Mouse (Mus musculus) right cerebral cortex, postnatal 4 days (tissue): ENCODE measurements around the gene Exoc3l.
A peak's percentile ranks its signal among the peaks of the same experiment; 100 is the strongest.
"Not testable (repeated sequence)": the region's sequence is repeated elsewhere in the genome, so short reads cannot be mapped to it uniquely, and the experiment has no call there.

Experiments
- DNase-seq: peaks from one replicate; pipeline ENCODE4 v3.0.0-alpha.2; 2022

Gene Exoc3l

DNA sequence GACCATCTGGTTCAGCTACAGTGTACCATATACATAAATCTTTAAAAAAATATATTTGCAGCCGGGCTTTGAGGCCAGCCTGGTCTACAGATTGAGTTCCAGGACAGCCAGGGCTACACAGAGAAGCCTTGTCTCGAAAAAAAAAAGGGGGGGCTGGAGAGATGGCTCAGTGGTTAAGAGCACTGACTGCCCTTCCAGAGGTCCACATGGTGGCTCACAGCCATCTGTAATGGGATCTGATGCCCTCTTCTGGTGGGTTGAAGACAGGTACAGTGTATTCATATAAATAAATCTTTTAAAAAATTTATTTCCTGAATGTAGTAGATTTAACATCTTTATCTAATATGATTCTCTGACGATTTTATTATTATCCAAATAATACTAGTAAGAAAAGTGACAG lies 4.1 kb downstream of the Exoc3l start:
- not testable (repeated sequence) for DNase-seq

DNA sequence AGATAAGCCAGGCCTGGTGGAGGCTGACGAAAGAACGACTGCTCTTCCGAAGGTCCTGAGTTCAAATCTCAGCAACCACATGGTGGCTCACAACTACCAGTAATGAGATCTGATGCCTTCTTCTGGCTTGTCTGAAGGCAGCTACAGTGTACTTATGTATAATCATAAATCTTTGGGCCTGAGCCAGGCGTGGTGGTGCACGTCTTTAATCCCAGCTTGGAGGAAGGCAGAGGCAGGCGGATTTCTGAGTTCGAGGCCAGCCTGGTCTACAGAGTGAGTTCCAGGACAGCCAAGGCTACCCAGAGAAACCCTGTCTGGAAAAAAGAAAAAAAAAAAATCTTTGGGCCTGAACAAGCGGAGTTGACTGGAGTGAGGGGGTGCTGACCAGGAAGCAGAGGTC lies 4.5 kb downstream of the Exoc3l start:
- not testable (repeated sequence) for DNase-seq

DNA sequence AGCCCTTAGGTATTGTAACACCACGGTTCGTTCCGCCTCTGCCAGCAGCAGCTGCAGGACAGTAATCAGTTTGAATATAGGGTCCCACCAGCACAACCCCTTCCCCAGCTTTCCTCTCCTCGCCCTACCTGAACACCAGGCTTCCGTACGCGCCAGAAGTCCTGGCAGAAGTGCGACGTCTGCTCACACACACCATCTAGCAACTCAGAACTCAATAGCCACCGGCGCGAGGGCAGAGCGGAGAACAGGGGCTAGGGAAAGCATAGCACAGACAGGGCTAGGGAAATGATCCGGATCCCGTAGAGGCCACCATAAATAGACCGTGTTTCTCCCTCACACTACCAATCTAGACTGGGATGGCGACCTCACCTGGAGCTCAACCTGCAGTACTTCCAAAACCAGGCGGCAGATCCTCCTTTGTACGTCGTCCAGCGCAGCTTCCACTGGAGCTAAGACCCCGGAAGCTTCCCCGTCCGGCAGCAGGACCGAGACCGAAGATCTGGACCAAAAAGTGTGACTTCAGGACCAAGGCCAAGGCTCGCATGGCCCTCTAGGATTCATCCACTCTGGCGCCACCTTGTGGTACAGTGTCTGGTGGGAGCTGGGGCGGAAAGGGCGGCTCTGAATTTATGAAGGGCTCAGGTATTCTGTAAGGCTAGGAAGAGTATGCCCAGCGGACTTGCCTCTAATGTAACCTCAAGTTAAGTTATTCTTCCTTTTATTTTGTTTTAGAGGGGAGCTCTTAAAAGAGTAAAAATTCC lies 5.2 kb downstream of the Exoc3l start:
- DNase-seq: peak; percentile 92

DNA sequence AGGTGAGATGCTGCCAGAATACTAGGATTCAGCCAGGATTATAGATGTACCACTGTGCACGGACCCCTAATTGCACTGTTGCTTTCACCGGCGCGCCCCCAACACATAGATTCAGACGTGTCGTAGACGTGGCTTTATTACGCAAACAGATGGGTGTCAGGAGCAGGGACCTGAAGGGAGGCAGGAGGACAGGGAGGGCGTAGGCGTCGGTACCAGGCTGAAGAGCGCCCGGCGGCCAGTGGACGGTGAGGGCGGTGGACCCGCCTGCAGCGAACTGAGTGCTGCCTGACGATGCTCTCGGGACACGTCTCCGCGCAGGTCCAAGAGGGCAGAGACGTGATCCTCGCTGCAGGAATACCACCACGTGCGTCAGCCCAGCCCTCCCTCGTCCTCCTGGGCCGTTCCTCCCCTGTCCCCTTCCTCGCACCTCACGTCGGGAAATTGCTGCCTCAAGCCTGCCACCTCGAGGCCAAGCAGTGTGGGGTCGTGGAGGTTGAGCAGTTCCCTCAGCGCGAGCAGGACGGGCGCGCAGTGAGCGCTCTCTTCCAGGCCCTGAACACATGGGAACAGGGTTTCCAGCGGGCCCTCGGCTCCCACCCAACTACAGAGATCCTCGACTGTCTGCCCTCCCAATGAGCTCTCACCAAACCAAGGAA lies 6.0 kb downstream of the Exoc3l start, which contains the start of gene 4931428F04Rik:
4931428F04Rik (minus strand) TSS at position 60 of the 656 bp plus-strand sequence.
- DNase-seq: peak; percentile 64

DNA sequence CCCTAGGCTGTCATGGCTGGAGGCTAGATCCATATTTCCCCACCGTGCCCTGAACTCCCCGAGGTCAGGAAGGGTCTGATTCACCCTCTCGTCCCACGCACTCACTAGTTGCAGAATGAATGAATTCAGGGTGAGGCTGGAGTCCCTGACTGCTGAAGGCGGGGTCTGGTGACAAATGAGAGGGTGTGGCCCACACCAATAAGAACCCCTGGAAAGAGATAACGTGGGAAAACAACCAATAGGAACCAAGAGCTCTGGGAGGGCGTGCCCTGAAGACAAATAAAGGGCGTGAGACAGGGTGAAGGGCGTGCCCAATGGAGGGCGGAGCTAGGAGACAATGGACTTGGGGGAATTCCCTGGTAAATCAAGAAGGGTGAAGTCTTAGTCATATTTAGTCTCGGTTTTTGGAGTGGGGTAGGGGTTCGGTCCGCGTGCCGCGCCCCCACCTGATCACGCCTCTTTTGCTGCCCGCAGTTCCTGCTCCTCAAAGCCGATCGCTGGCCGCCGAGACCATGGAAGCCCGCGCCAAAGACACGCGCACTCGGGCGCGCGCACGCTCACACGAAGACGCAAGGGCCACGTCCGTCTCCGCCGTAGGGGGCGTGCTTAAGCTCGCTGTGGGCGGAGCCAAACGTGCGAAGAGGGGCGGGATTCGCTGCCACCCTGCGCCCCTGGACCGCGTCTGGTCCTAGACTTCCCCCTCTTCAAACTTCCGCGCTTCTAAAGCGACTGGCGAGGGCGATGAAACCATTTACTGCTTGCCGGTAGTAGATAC lies 6.8 kb downstream of the Exoc3l start:
- peak; percentile 98 for DNase-seq

DNA sequence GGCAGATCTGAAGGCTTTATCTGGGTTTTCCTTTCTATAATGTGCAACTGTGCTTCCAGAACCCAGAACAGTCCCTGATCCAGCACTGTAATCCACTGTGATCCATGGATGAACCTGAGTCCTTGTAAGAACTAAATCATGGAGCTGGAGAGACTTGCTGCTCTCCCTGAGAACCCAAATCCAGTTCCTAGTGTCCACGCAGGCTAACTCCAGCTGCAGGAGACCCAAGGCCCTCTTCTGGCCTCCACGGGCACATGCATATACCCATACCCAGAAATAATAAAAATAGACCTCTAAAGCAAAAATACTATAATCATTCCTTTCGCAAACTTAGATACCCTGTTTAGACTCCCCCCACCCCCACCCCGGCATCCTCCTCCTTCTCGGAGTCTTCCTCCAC lies 7.7 kb downstream of the Exoc3l start:
- no peak for DNase-seq

DNA sequence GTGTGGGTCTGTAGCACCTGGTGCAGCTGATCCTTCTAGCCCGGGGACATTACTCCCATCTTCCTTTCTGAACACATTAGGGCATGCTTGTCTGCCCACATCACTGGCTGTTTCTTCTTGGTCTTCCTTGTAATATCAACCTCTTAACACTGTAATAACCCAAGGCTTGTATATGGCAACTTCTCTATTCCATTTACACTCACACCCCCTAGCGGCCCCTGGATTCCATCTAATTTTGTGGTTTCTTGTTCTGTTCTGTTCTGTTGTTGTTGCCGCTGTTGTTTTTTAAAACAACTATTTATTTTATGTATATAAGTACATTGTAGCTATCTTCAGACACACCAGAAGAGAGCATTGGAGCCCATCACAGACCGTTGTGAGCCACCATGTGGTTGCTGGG lies 9.0 kb downstream of the Exoc3l start:
- DNase-seq: no peak

DNA sequence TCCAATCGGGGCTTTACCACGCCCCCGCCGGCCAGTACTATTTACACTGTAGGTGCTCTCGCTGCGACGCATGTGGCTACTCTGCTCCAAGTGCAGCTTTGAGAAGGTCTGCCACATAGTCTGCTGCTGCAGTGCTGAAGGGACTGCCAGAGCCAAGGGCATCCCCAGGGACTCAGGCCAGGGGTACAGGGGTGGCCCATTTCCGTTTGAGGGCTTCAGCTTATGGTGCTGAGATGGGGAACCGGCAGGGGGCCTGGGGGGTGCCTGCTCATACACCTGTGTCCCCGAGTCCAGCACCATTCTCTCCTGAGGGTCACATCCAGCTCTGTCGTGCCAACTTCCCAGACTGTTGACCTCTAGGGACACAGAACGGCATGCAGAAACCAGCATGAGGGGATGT lies 10.4 kb downstream of the Exoc3l start:
- no peak for DNase-seq

DNA sequence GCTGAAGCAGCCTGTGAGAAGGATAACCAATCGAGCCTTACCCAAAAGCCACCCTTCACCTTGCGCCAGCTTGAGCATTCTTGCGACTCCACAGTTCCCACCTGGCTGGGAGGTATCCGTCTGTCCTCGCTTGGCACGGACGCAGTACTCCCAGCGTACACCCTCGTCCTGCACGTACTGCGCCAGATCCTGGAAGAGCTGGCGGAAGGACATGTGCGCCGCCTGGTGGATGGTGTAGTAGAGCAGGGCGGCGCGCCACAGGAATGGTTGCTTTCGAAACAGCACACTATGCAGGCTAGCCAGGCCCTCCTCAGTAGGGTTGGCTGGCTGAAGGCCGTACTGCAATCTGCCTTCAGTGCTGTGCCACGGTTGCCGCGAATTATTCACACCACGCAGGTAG lies 12.8 kb downstream of the Exoc3l start:
- peak; percentile 58 for DNase-seq

DNA sequence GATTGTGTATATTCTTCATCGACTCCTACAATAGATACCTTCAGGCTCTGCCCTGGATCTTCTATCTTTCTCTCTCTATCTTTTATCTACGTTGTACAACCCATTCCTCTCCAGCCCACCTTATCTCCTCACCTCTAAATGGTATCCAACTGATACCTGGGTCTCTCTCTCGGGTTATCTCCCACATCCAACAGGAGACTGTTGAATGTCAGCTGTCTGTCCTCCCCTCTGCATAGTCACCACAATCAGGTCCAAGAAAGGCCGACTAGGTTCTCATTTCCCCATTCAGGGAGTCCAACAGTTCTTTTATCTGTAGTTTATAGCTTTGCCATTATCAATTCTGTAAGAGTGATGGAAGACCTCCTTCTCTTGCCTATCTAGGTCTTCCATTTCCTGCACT lies 13.7 kb downstream of the Exoc3l start:
- no peak for DNase-seq

DNA sequence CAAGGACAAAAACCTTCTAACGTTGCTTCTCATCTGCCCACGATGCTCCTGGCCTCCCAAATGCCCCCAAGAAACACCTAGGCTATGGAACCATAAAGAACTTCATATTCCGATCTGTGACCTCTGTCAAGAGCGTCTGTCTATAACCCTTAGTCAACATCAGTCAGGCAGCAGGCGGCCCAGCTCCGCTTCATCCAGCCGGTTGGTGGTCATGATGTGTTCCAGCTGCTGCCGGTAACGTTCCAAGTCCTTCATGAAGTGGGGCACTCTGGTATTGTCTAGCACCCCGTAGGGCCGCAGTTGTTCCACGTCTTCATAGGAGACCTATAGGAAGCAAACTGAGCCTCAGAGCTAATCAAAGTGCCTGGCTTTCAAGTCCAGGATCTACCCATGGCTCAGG lies 14.1 kb downstream of the Exoc3l start:
- no peak for DNase-seq

DNA sequence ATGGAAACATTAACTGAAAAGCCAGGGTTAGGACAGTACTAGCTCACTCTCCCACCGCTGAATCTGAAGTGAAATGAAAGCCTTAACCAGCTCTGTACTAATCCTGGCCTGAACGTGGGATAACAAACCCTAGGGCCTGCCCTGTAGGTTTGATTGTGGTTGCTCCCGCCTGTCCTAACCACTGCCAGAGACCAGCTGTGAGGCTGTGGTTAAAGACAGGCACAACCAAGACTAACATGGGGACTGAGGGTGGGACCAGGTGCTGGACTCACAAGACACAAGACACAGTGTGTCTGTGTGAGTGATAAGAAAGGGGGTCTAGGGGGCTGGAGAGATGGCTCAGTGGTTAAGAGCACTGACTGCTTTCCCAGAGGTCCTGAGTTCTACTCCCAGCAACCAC lies 15.3 kb downstream of the Exoc3l start:
- DNase-seq: no peak

DNA sequence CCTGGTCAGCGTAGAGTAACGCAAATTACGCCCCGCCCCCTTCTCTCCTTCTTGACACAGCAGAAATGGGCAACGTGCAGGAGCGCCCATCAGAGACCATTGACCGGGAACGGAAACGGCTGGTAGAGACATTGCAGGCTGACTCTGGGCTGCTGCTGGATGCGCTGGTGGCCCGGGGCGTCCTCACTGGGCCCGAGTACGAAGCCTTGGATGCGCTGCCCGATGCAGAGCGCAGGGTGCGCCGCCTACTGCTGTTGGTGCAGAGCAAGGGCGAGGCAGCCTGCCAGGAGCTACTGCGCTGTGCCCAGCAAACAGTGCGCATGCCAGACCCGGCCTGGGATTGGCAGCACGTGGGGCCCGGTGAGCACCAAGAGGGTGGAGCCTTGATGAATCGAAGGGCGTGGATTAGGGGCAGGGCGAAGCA lies 17.0 kb downstream of the Exoc3l start:
- DNase-seq: peak; percentile 75

DNA sequence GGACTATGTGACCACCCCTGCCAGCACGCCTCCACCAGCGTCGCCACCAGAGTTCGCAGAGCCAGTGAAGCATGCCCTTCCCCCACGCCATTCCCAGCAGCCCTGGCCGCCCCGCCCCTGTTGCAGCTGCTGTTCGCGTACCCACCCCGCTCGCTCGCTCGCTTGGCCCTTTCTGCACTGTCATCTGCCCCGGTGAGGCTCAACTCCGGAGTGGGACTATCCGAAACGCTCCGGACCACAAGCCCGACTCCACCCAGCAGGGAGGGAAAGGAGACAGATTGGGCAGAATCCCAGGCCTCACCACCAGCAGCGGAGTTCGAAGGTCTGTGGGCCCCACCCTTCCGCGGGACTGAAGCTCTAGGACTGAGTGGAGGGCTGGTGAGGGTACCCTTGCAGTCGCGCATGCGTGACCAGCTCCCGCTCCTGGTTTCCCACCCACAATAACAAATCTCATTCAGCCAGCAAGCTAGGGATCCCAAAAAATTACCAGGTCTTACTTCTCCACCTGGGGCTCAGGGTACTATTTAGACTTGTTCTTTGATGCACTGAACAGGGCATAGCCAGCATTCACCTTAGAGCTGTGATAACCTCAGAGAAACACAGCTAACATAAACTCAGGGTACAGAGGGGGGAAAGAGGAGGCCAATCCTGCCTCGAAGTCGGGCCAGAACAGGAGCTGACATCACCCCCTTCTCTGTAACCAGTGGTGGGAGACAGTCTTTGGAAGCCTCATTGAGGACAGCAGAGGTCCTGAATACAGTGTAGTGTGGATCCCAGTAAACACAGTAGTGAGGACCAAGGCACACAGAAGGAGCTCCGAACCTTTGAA lies 19.4 kb downstream of the Exoc3l start:
- DNase-seq: peak; percentile 62

DNA sequence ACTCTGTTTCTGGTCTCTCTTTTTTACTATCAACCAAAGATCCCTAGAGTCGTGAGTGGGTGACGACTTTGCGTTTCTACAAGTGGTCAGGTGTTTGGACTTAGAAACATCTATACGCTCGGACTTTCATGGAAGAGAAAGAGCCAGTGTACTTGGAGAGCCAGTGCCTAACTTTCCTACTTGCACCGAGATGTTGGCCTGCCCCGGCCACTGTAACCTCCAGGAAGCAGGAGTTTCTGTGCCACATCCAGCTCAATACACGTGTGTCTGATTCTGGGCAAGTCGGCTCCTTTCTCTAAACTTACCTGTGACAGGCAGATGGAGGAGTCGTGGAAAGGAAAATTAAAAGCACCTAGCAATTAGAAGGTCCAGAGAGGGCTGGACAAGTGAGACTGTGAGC lies 20.1 kb downstream of the Exoc3l start, which contains the start of gene Nol3:
Nol3 (plus strand) TSS at position 301 of the 400 bp plus-strand sequence.
- no peak for DNase-seq

DNA sequence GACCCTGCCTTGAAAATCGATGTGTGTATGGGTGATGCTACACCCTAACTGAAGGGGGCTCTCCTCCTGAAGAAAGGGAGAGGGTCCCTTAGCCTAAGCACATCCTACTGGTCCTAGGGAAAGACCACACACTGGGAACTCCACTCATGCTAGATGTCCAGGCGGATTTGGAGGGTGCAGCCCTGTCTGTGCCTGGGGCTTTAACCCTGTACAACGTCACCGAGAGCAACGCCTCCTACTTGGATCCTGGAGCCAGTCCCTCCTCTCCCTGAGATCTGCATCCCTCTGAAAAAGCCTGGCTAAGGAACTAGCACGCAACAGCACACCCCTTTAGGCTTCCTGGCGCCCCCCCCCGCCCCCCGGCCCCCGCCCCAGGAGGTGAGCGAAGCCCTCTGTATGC lies 20.5 kb downstream of the Exoc3l start:
- DNase-seq: no peak

DNA sequence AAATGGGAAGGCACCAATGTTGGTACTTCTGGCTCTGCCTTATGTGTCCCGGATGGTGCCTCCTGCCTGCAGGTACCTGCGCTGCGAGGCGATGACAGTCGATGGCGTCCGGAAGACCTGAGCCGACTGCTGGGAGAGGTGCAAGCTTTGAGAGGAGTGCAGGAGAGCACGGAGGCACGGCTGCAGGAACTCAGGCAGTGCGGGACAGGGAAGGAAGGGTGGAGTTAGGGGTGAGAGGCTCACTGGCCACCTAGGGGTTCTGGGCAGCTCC lies 25.1 kb downstream of the Exoc3l start:
- DNase-seq: no peak

DNA sequence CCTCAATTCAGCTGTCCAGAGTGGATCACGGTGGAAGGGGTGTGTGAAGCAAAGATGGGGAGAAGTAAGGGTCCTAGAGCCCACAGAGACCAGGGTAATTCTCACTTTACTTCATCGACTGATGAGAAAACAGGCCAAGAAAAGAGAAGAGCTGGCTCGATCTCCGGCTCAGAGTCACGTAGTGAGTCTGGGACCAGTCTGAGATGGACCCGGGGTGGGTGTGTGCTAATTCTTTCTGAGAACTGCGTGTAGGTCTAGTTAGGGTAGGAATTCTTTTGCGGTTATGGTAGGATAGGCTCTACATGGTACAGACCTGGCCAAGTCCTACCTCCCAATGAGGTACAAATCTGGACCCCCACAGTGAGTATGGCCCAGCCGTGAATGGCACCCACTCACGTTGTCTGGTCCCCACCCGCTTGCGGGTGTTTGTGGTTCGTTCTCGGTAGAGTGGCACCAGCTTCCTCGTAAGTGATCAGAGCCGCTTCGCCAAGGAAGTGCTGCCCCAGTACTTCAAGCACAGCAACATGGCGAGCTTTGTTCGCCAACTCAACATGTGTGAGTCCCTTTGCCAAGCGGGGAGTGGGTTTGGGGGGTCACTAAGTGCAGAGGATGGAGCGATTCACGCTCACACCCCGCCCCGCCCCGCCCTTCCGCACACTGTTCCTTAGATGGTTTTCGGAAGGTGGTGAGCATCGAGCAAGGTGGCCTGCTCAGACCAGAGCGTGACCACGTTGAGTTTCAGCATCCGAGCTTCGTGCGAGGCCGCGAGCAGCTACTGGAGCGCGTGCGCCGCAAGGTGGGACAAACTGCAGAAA lies 25.6 kb downstream of the Exoc3l start:
- no peak for DNase-seq

DNA sequence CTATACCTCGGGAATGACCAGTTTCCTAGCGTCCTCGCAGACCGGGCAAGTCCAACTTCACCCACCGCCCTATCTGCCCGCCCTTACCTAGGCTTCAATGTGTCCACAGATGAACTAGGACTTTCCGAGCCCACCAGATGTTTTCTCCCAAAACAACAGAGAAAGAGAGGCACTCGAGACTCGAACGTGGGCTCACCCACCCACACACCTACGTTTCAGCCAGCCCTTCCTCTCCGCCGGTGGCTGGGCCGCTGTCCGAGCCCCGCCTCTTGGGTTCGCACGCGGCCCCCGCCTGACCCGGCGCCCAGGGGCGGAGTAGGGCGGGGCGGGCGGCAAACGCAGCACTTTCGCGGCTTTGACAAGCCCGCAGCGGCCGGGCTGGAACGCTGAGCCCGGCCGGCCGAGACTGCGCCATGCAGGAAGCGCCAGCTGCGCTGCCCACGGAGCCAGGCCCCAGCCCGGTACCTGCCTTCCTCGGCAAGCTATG lies 26.4 kb downstream of the Exoc3l start, which contains the start of gene Hsf4:
Hsf4 (plus strand) TSS at position 341 of the 487 bp plus-strand sequence.
- DNase-seq: no peak

DNA sequence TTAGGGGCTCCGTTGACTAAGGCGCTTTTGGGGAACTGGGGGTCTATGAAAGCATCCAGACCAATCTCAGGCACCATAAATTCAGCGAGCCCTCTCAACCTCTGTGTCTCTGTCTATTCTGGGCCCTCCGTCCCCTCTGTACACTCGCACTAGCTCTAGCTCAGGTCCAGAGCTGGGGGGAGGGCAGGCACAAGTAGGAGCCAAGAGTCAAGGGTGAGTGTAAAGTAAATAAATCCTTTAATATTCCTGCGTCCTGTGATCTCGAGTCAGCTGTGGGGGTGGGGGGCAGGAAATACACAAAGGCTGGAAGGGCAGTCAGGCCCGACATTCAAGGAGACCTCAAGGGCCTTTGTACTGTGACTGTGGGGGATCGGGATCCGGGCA lies 26.8 kb downstream of the Exoc3l start:
- DNase-seq: no peak

DNA sequence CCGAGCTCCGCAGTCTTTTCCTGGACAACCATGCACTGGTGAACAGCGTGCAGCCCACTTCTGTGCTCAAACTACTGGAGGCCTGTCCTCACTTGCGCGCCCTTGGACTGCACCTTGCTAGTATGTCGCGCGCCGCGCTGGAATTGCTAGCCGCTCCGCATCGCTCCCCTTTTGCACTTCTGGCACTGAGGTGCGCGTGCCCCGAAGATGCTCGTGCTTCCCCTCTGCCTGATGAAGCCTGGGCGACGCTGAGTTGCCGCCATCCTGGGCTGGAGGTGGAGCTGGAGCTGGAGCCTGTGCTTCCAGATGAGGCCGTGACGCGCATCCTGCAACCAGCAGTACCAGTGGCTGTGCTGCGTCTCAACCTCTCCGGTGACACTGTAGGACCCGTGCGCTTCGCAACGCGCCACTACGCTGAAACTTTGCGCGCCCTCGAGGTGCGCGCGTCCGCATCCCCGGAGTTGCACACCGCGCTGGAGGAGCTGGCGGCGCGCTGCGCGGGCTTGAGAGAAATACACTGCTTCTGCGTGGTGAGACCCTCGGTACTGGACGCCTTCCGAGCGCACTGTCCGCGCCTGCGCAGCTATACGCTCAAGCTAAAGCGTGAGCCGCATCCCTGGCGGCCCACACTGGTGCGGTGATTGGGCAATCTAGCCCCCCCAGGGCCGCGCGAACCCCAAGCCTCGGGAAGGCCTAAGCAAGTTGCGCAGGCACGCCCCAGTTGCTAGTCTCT lies 27.4 kb downstream of the Exoc3l start:
- peak; percentile 89 for DNase-seq
